Mouse (Mus musculus) myocyte (in vitro differentiated cells): Measurements from ENCODE around the gene Crocc2. TPM values are rescaled to one million over a fixed set of nuclear protein-coding genes. Genes with fewer than 3 reads are reported as not detected.

Experiments used
- H3K27me3 ChIP-seq: one replicate; pipeline ENCODE4 v1.6.1; 2011; ENCODE audit not compliant: control insufficient read depth, insufficient read depth, insufficient read length
- H3K36me3 ChIP-seq: one replicate; pipeline ENCODE4 v1.6.1; 2011; ENCODE audit not compliant: control insufficient read depth, insufficient read depth
- H3K4me2 ChIP-seq: one replicate; pipeline ENCODE4 v1.6.1; 2011; ENCODE audit warnings: low read depth, control low read depth
- H3K4me3 ChIP-seq: one replicate; pipeline ENCODE4 v1.5.1; 2011; ENCODE audit warnings: mild to moderate bottlenecking, control low read depth, moderate library complexity
- H3K79me2 ChIP-seq: one replicate; pipeline ENCODE4 v1.6.1; 2011; ENCODE audit not compliant: control insufficient read depth, insufficient read depth
- H3ac ChIP-seq: one replicate; pipeline ENCODE4 v1.6.1; 2011; ENCODE audit not compliant: control insufficient read depth, insufficient read length
- CEBPB ChIP-seq: IDR thresholded peaks from 2 replicates; pipeline ENCODE4 v1.6.1; 2011; ENCODE audit warnings: mild to moderate bottlenecking, moderate library complexity; ENCODE audit not compliant: poor library complexity, insufficient read depth, severe bottlenecking
- E2F4 ChIP-seq: IDR thresholded peaks from one replicate; pipeline ENCODE4 v1.6.1; 2011; ENCODE audit warnings: mild to moderate bottlenecking, control low read depth, moderate library complexity; ENCODE audit not compliant: insufficient read depth
- MAX ChIP-seq: IDR thresholded peaks from one replicate; pipeline ENCODE4 v1.6.1; 2011; ENCODE audit warnings: low read depth, mild to moderate bottlenecking, control low read depth
- MYOD1 ChIP-seq, 3 experiments: IDR thresholded peaks; one replicate each; pipeline ENCODE4 v1.6.1; 2011; ENCODE audit warnings: control low read depth in 2 of 3, low read depth in 2 of 3, mild to moderate bottlenecking in 2 of 3, moderate library complexity in 1 of 3; ENCODE audit not compliant: insufficient read length in 2 of 3, control insufficient read depth in 1 of 3
- MYOG ChIP-seq, 3 experiments: IDR thresholded peaks; one replicate each; pipeline ENCODE4 v1.6.1; 2011; ENCODE audit warnings: control low read depth in 2 of 3, low read depth in 2 of 3, mild to moderate bottlenecking in 2 of 3; ENCODE audit not compliant: insufficient read length in 2 of 3, control insufficient read depth in 1 of 3, insufficient read depth in 1 of 3
- POLR2A ChIP-seq: IDR thresholded peaks from one replicate; pipeline ENCODE4 v1.6.1; 2011; ENCODE audit warnings: low read depth, mild to moderate bottlenecking, control low read depth, moderate library complexity; ENCODE audit not compliant: insufficient read length
- POLR2AphosphoS2 ChIP-seq: IDR thresholded peaks from one replicate; pipeline ENCODE4 v1.6.1; 2011; ENCODE audit warnings: low read depth, control low read depth; ENCODE audit not compliant: insufficient read length
- REST ChIP-seq: IDR thresholded peaks from one replicate; pipeline ENCODE4 v1.6.1; 2011; ENCODE audit warnings: mild to moderate bottlenecking, control low read depth, moderate library complexity; ENCODE audit not compliant: insufficient read depth, insufficient read length
- SRF ChIP-seq: IDR thresholded peaks from one replicate; pipeline ENCODE4 v1.6.1; 2011; ENCODE audit warnings: low read depth; ENCODE audit not compliant: control insufficient read depth, insufficient read length
- TCF12 ChIP-seq: IDR thresholded peaks from one replicate; pipeline ENCODE4 v1.6.1; 2011; ENCODE audit warnings: mild to moderate bottlenecking, control low read depth; ENCODE audit not compliant: poor library complexity, insufficient read depth, severe bottlenecking
- TCF3 ChIP-seq: IDR thresholded peaks from one replicate; pipeline ENCODE4 v1.6.1; 2011; ENCODE audit warnings: low read depth, control low read depth; ENCODE audit not compliant: insufficient read length
- USF1 ChIP-seq: IDR thresholded peaks from one replicate; pipeline ENCODE4 v1.6.1; 2011; ENCODE audit warnings: low read depth, mild to moderate bottlenecking, control low read depth, moderate library complexity
- polyA plus RNA-seq: library from polyadenylated mRNA; unstranded; fragments of >200 nt; fragmentation: generic; extraction: Trizol; gene quantifications from one replicate; pipeline ENCODE4 v1.2.1, GENCODE M21; 2012; ENCODE audit warnings: missing spikeins

Gene Crocc2
- polyA plus RNA-seq, 1 experiment, result not detected

DNA sequence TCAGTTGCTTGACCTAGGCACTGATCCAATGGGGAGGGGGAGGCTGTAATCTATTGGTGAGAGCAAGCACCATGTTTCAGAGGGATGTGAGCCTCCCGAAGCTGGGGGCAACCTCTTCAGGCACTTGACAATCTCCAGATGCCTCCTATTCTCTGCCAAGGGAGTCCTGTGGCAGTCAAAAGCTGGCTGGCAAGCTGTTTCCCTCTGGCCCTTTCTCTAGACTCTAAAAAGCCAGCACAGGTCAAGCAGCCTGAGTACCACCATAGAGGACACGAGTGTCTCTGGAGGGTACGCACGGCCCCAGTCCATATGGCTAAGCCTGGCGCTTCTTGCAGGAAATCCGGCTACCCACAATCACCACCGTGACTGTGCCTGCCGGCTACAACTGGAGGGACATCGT, 24.3 kb upstream of the Crocc2 start:
- no peak overlapping the region for H3K4me2 ChIP-seq
- peaks cover 2% of the 10 kb centered on the region for H3K27me3 ChIP-seq
- TF ChIP-seq MYOG (IDR thresholded peaks at IDR 0.05; ENCODE audit: control insufficient read depth in 1 of 3, insufficient read depth in 1 of 3, insufficient read length in 2 of 3, low read depth in 2 of 3), result no peak
- TF ChIP-seq POLR2A, result no peak
- TF ChIP-seq TCF3, result no peak
- no peak for TF ChIP-seq MAX
- no peak for TF ChIP-seq USF1
- no peak for TF ChIP-seq E2F4
- TF ChIP-seq POLR2AphosphoS2, result no peak
- no peak for TF ChIP-seq SRF
- no peak for TF ChIP-seq TCF12
- no peak for TF ChIP-seq CEBPB
- TF ChIP-seq REST, result no peak
- no peak for TF ChIP-seq MYOD1 (IDR thresholded peaks at IDR 0.05; ENCODE audit: control insufficient read depth in 1 of 3, insufficient read length in 2 of 3, low read depth in 2 of 3)
- no peak overlapping the region for H3ac ChIP-seq
- no peak overlapping the region for H3K4me3 ChIP-seq
- no peaks in the 10 kb centered on the region for H3K36me3 ChIP-seq
- no peaks in the 10 kb centered on the region for H3K79me2 ChIP-seq

DNA sequence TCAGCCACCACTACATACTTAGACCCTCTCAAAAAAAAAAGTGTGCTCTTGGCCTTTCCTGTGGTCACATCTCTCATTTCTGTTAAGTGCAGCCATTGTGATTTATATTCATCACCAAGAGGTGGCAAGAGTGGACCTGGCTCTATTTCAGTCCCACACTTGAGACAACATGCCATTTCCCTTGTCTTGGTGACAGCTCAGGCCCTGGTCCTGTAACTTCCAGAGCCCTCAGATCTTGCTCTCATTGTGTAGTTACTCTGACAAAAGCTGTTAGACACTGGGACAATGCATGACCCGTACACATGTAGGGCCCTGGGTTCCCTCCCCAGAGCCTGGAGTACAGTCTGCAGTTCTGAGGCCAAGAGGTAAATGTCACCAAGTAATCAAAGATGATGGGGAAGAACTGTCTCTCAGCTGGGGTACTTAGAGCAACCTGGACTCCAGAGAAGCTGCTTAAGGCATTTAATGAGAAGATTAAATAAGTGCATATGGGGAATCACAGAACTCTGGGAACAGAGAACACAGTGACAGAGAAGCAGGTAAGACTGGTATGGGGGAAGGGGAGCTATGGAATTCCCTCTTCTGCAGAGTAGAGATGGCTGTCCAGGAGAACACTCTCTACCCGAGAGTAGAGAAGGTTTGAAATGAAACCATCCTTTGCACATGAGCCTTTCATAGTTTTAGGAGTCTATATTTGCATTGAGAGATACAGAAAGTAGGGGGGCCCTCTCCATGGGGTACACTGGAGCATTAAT, 17.4 kb upstream of the Crocc2 start:
- Histone ChIP-seq H3K79me2 (no peaks in the 10 kb centered on the region), H3K4me3 (no peak overlapping the region), H3K36me3 (no peaks in the 10 kb centered on the region), H3K4me2 (no peak overlapping the region), H3K27me3 (peaks cover 12% of the 10 kb centered on the region), H3ac (no peak overlapping the region)
- TF ChIP-seq MAX (no peak), E2F4 (no peak), USF1 (no peak), POLR2A (no peak), CEBPB (no peak), POLR2AphosphoS2 (no peak), MYOG (IDR thresholded peaks at IDR 0.05; ENCODE audit: control insufficient read depth in 1 of 3, insufficient read depth in 1 of 3, insufficient read length in 2 of 3, low read depth in 2 of 3) (no peak), TCF12 (no peak), MYOD1 (IDR thresholded peaks at IDR 0.05; ENCODE audit: control insufficient read depth in 1 of 3, insufficient read length in 2 of 3, low read depth in 2 of 3) (no peak), SRF (no peak), TCF3 (no peak), REST (no peak)

DNA sequence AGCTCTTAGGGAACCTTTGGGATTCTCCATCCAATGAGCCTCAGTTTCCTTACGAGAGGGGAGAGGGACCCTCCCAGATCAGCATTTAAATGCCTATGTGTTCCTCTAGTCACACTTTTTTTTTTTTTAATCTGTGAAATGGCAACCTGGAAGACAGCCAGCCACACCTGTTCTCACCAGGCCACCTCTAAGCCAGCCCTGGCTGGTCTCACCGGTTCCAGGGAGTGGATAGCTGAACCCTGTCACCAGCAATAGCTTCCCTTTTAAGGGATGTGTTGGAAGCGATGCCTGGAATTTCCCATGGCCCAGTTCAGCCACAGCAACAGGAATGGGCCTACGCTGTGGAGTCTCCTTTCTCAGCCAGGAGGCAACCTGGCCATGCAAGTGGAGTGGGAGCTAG, 11.0 kb upstream of the Crocc2 start:
- no peaks in the 10 kb centered on the region for H3K27me3 ChIP-seq
- TF ChIP-seq TCF3, result no peak
- no peak for TF ChIP-seq SRF
- TF ChIP-seq MAX, result no peak
- TF ChIP-seq POLR2A, result no peak
- TF ChIP-seq E2F4, result no peak
- no peak for TF ChIP-seq MYOG (IDR thresholded peaks at IDR 0.05; ENCODE audit: control insufficient read depth in 1 of 3, insufficient read depth in 1 of 3, insufficient read length in 2 of 3, low read depth in 2 of 3)
- no peak for TF ChIP-seq POLR2AphosphoS2
- no peak for TF ChIP-seq TCF12
- no peak for TF ChIP-seq CEBPB
- no peak for TF ChIP-seq MYOD1 (IDR thresholded peaks at IDR 0.05; ENCODE audit: control insufficient read depth in 1 of 3, insufficient read length in 2 of 3, low read depth in 2 of 3)
- TF ChIP-seq REST, result no peak
- no peak for TF ChIP-seq USF1

DNA sequence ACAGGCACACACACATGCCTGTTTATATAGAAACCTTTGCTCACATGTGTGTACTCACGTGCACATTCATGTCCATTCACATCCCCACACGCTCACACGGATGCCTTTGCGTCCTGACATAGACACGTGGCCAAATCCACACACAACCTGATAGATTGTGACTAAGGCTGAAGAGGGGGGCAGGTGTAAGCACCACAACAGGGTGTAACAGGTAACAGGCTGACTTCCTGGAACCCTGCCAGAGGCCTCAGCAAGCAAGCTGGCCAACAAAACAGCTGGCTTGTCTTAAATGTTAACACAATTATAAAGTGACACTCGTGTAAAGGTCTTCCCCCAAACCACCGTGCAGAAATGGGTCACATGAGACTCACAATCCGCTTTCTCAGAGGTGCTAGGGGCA, 9.6 kb upstream of the Crocc2 start:
- Histone ChIP-seq H3K36me3 (no peaks in the 10 kb centered on the region), H3K27me3 (no peaks in the 10 kb centered on the region), H3ac (no peak overlapping the region), H3K4me2 (no peak overlapping the region), H3K79me2 (no peaks in the 10 kb centered on the region), H3K4me3 (no peak overlapping the region)
- no peak for TF ChIP-seq REST
- no peak for TF ChIP-seq MAX
- no peak for TF ChIP-seq E2F4
- no peak for TF ChIP-seq SRF
- no peak for TF ChIP-seq POLR2A
- no peak for TF ChIP-seq POLR2AphosphoS2
- no peak for TF ChIP-seq TCF12
- no peak for TF ChIP-seq MYOD1 (IDR thresholded peaks at IDR 0.05; ENCODE audit: control insufficient read depth in 1 of 3, insufficient read length in 2 of 3, low read depth in 2 of 3)
- TF ChIP-seq TCF3, result no peak
- TF ChIP-seq USF1, result no peak
- no peak for TF ChIP-seq MYOG (IDR thresholded peaks at IDR 0.05; ENCODE audit: control insufficient read depth in 1 of 3, insufficient read depth in 1 of 3, insufficient read length in 2 of 3, low read depth in 2 of 3)
- no peak for TF ChIP-seq CEBPB

More for the DNA sequence above, 11.0 kb upstream of the Crocc2 start:
- H3K4me2 ChIP-seq, result no peak overlapping the region
- no peak overlapping the region for H3K4me3 ChIP-seq
- no peaks in the 10 kb centered on the region for H3K36me3 ChIP-seq
- H3ac ChIP-seq, result no peak overlapping the region
- H3K79me2 ChIP-seq, result no peaks in the 10 kb centered on the region
